Mouse (Mus musculus): ENCODE results near the gene Ocel1. TPM values are rescaled to one million over a fixed set of nuclear protein-coding genes. Genes with fewer than 3 reads are reported as not detected.

Gene Ocel1
- polyA plus RNA-seq, 1 experiment: 12.5 TPM

GRCm38 (mm10) chr8:71370711-71371235 is 325 bp upstream of the Ocel1 start:
- TF ChIP-seq POLR2A (IDR thresholded peaks at IDR 0.05; ENCODE audit: low read depth, low read length) (no peak), CTCF (conservative IDR thresholded peaks at IDR 0.05; ENCODE audit: insufficient read depth, insufficient read length, low read depth, low read length) (no peak)
- Histone ChIP-seq H3K36me3 (ENCODE audit: control insufficient read depth, insufficient read depth, low read length) (peaks cover 2% of the 10 kb centered on the region; the same call in 1 of the 2 replicates), H3K4me1 (ENCODE audit: control insufficient read depth, insufficient read depth, low read length) (peaks cover 10% of the 10 kb centered on the region; the same call in 1 of the 2 replicates), H3K27me3 (replicated peaks; ENCODE audit: control insufficient read depth, insufficient read depth, low read length) (no peaks in the 10 kb centered on the region), H3K27ac (ENCODE audit: insufficient read depth, low read depth, low read length) (no peak overlapping the region), H3K4me3 (ENCODE audit: insufficient read depth, low read depth, low read length) (no peak overlapping the region)
- WGBS: 20% methylated on average over 5 of the region's 5 CpGs
- no peak for DNase-seq

GRCm38 (mm10) chr8:71372427-71372826 is 1.3 kb downstream of the Ocel1 start:
- TF ChIP-seq CTCF (conservative IDR thresholded peaks at IDR 0.05; ENCODE audit: insufficient read depth, insufficient read length, low read depth, low read length) (no peak), POLR2A (IDR thresholded peaks at IDR 0.05; ENCODE audit: low read depth, low read length) (peak; percentile 6)
- H3K36me3 ChIP-seq (ENCODE audit: control insufficient read depth, insufficient read depth, low read length): peaks cover 2% of the 10 kb centered on the region; the same call in 1 of the 2 replicates
- no peaks in the 10 kb centered on the region for H3K27me3 ChIP-seq (replicated peaks; ENCODE audit: control insufficient read depth, insufficient read depth, low read length)
- 83% methylated on average over 12 of the region's 12 CpGs for WGBS
- peak; percentile 12 for DNase-seq
- H3K27ac ChIP-seq (ENCODE audit: insufficient read depth, low read depth, low read length): no peak overlapping the region
- peaks cover 24% of the 10 kb centered on the region for H3K4me1 ChIP-seq (ENCODE audit: control insufficient read depth, insufficient read depth, low read length)
- H3K4me3 ChIP-seq (ENCODE audit: insufficient read depth, low read depth, low read length): no peak overlapping the region

- Histone ChIP-seq H3K27me3 (replicated peaks; ENCODE audit: control insufficient read depth, insufficient read depth, low read length) (no peaks in the 10 kb centered on the region), H3K36me3 (ENCODE audit: control insufficient read depth, insufficient read depth, low read length) (peaks cover 2% of the 10 kb centered on the region; the same call in 1 of the 2 replicates), H3K27ac (ENCODE audit: insufficient read depth, low read depth, low read length) (no peak overlapping the region), H3K4me1 (ENCODE audit: control insufficient read depth, insufficient read depth, low read length) (peaks cover 24% of the 10 kb centered on the region), H3K4me3 (ENCODE audit: insufficient read depth, low read depth, low read length) (no peak overlapping the region)
- TF ChIP-seq POLR2A (IDR thresholded peaks at IDR 0.05; ENCODE audit: low read depth, low read length): no peak
- DNase-seq: no peak
- 89% methylated on average over 3 of the region's 3 CpGs for WGBS
These were observed 1.9 kb downstream of the Ocel1 start for GRCm38 (mm10) chr8:71373000-71373399.

GRCm38 (mm10) chr8:71374616-71375206 is 3.6 kb downstream of the Ocel1 start:
- 60% methylated on average over 17 of the region's 17 CpGs for WGBS
- Histone ChIP-seq H3K36me3 (ENCODE audit: control insufficient read depth, insufficient read depth, low read length) (peaks cover 2% of the 10 kb centered on the region; the same call in 1 of the 2 replicates), H3K27ac (ENCODE audit: insufficient read depth, low read depth, low read length) (no peak overlapping the region), H3K27me3 (replicated peaks; ENCODE audit: control insufficient read depth, insufficient read depth, low read length) (no peaks in the 10 kb centered on the region), H3K4me1 (ENCODE audit: control insufficient read depth, insufficient read depth, low read length) (peaks cover 35% of the 10 kb centered on the region), H3K4me3 (ENCODE audit: insufficient read depth, low read depth, low read length) (no peak overlapping the region)
- DNase-seq: peak; percentile 72
- TF ChIP-seq CTCF (conservative IDR thresholded peaks at IDR 0.05; ENCODE audit: insufficient read depth, insufficient read length, low read depth, low read length) (no peak), POLR2A (IDR thresholded peaks at IDR 0.05; ENCODE audit: low read depth, low read length) (no peak)

GRCm38 (mm10) chr8:71375581-71376422 is 4.7 kb downstream of the Ocel1 start:
- peak; percentile 52 for TF ChIP-seq POLR2A (IDR thresholded peaks at IDR 0.05; ENCODE audit: low read depth, low read length)
- TF ChIP-seq CTCF (conservative IDR thresholded peaks at IDR 0.05; ENCODE audit: insufficient read depth, insufficient read length, low read depth, low read length): no peak
- Histone ChIP-seq H3K27me3 (replicated peaks; ENCODE audit: control insufficient read depth, insufficient read depth, low read length) (no peaks in the 10 kb centered on the region), H3K36me3 (ENCODE audit: control insufficient read depth, insufficient read depth, low read length) (peaks cover 2% of the 10 kb centered on the region; the same call in 1 of the 2 replicates), H3K27ac (ENCODE audit: insufficient read depth, low read depth, low read length) (peak overlapping the region; percentile 36), H3K4me1 (ENCODE audit: control insufficient read depth, insufficient read depth, low read length) (peaks cover 35% of the 10 kb centered on the region), H3K4me3 (ENCODE audit: insufficient read depth, low read depth, low read length) (peak overlapping the region; percentile 5; the same call in 1 of the 2 replicates)
- DNase-seq: peak; percentile 97
- WGBS: 24% methylated on average over 74 of the region's 74 CpGs

- peaks cover 2% of the 10 kb centered on the region; the same call in 1 of the 2 replicates for H3K36me3 ChIP-seq (ENCODE audit: control insufficient read depth, insufficient read depth, low read length)
- peak overlapping the region; percentile 36; the same call in 1 of the 2 replicates for H3K27ac ChIP-seq (ENCODE audit: insufficient read depth, low read depth, low read length)
- peak; percentile 60 for DNase-seq
- TF ChIP-seq POLR2A (IDR thresholded peaks at IDR 0.05; ENCODE audit: low read depth, low read length) (no peak), CTCF (conservative IDR thresholded peaks at IDR 0.05; ENCODE audit: insufficient read depth, insufficient read length, low read depth, low read length) (no peak)
- H3K27me3 ChIP-seq (replicated peaks; ENCODE audit: control insufficient read depth, insufficient read depth, low read length): no peaks in the 10 kb centered on the region
- WGBS: 44% methylated on average over 8 of the region's 8 CpGs
- no peak overlapping the region for H3K4me3 ChIP-seq (ENCODE audit: insufficient read depth, low read depth, low read length)
- peaks cover 35% of the 10 kb centered on the region for H3K4me1 ChIP-seq (ENCODE audit: control insufficient read depth, insufficient read depth, low read length)
These were observed 5.4 kb downstream of the Ocel1 start for GRCm38 (mm10) chr8:71376423-71377030.

Data from kidney, adult 2 months (tissue).